Mouse (Mus musculus) myocyte (in vitro differentiated cells): Measurements from ENCODE around the gene Tmem189. TPM values are rescaled to one million over a fixed set of nuclear protein-coding genes. Genes with fewer than 3 reads are reported as not detected.
A peak's percentile ranks its signal among the peaks of the same experiment; 100 is the strongest.

ENCODE experiments used
- H3K27me3 ChIP-seq: one replicate; pipeline ENCODE4 v1.6.1; 2011; ENCODE audit not compliant: control insufficient read depth, insufficient read depth, insufficient read length
- H3K36me3 ChIP-seq: one replicate; pipeline ENCODE4 v1.6.1; 2011; ENCODE audit not compliant: control insufficient read depth, insufficient read depth
- H3K4me2 ChIP-seq: one replicate; pipeline ENCODE4 v1.6.1; 2011; ENCODE audit warnings: low read depth, control low read depth
- H3K4me3 ChIP-seq: one replicate; pipeline ENCODE4 v1.5.1; 2011; ENCODE audit warnings: mild to moderate bottlenecking, control low read depth, moderate library complexity
- H3K79me2 ChIP-seq: one replicate; pipeline ENCODE4 v1.6.1; 2011; ENCODE audit not compliant: control insufficient read depth, insufficient read depth
- H3ac ChIP-seq: one replicate; pipeline ENCODE4 v1.6.1; 2011; ENCODE audit not compliant: control insufficient read depth, insufficient read length
- CEBPB ChIP-seq: IDR thresholded peaks from 2 replicates; pipeline ENCODE4 v1.6.1; 2011; ENCODE audit warnings: mild to moderate bottlenecking, moderate library complexity; ENCODE audit not compliant: poor library complexity, insufficient read depth, severe bottlenecking
- E2F4 ChIP-seq: IDR thresholded peaks from one replicate; pipeline ENCODE4 v1.6.1; 2011; ENCODE audit warnings: mild to moderate bottlenecking, control low read depth, moderate library complexity; ENCODE audit not compliant: insufficient read depth
- MAX ChIP-seq: IDR thresholded peaks from one replicate; pipeline ENCODE4 v1.6.1; 2011; ENCODE audit warnings: low read depth, mild to moderate bottlenecking, control low read depth
- MYOD1 ChIP-seq, 3 experiments: IDR thresholded peaks; one replicate each; pipeline ENCODE4 v1.6.1; 2011; ENCODE audit warnings: control low read depth in 2 of 3, low read depth in 2 of 3, mild to moderate bottlenecking in 2 of 3, moderate library complexity in 1 of 3; ENCODE audit not compliant: insufficient read length in 2 of 3, control insufficient read depth in 1 of 3
- MYOG ChIP-seq, 3 experiments: IDR thresholded peaks; one replicate each; pipeline ENCODE4 v1.6.1; 2011; ENCODE audit warnings: control low read depth in 2 of 3, low read depth in 2 of 3, mild to moderate bottlenecking in 2 of 3; ENCODE audit not compliant: insufficient read length in 2 of 3, control insufficient read depth in 1 of 3, insufficient read depth in 1 of 3
- POLR2A ChIP-seq: IDR thresholded peaks from one replicate; pipeline ENCODE4 v1.6.1; 2011; ENCODE audit warnings: low read depth, mild to moderate bottlenecking, control low read depth, moderate library complexity; ENCODE audit not compliant: insufficient read length
- POLR2AphosphoS2 ChIP-seq: IDR thresholded peaks from one replicate; pipeline ENCODE4 v1.6.1; 2011; ENCODE audit warnings: low read depth, control low read depth; ENCODE audit not compliant: insufficient read length
- REST ChIP-seq: IDR thresholded peaks from one replicate; pipeline ENCODE4 v1.6.1; 2011; ENCODE audit warnings: mild to moderate bottlenecking, control low read depth, moderate library complexity; ENCODE audit not compliant: insufficient read depth, insufficient read length
- SRF ChIP-seq: IDR thresholded peaks from one replicate; pipeline ENCODE4 v1.6.1; 2011; ENCODE audit warnings: low read depth; ENCODE audit not compliant: control insufficient read depth, insufficient read length
- TCF12 ChIP-seq: IDR thresholded peaks from one replicate; pipeline ENCODE4 v1.6.1; 2011; ENCODE audit warnings: mild to moderate bottlenecking, control low read depth; ENCODE audit not compliant: poor library complexity, insufficient read depth, severe bottlenecking
- TCF3 ChIP-seq: IDR thresholded peaks from one replicate; pipeline ENCODE4 v1.6.1; 2011; ENCODE audit warnings: low read depth, control low read depth; ENCODE audit not compliant: insufficient read length
- USF1 ChIP-seq: IDR thresholded peaks from one replicate; pipeline ENCODE4 v1.6.1; 2011; ENCODE audit warnings: low read depth, mild to moderate bottlenecking, control low read depth, moderate library complexity
- polyA plus RNA-seq: library from polyadenylated mRNA; unstranded; fragments of >200 nt; fragmentation: generic; extraction: Trizol; gene quantifications from one replicate; pipeline ENCODE4 v1.2.1, GENCODE M21; 2012; ENCODE audit warnings: missing spikeins

Tmem189 gene
- polyA plus RNA-seq, 1 experiment, result 91.9 TPM

GRCm38 (mm10) chr2:167629665-167630209 is 59.9 kb downstream of the Tmem189 start:
- H3K27me3 ChIP-seq, result no peaks in the 10 kb centered on the region
- H3K4me2 ChIP-seq, result peak overlapping the region; percentile 96
- H3K36me3 ChIP-seq, result peaks cover 8% of the 10 kb centered on the region
- H3ac ChIP-seq, result no peak overlapping the region
- TF ChIP-seq SRF, result no peak
- TF ChIP-seq POLR2AphosphoS2, result no peak
- TF ChIP-seq MAX, result no peak
- no peak for TF ChIP-seq TCF3
- no peak for TF ChIP-seq MYOD1 (IDR thresholded peaks at IDR 0.05; ENCODE audit: control insufficient read depth in 1 of 3, insufficient read length in 2 of 3, low read depth in 2 of 3)
- no peak for TF ChIP-seq REST
- TF ChIP-seq MYOG (IDR thresholded peaks at IDR 0.05; ENCODE audit: control insufficient read depth in 1 of 3, insufficient read depth in 1 of 3, insufficient read length in 2 of 3, low read depth in 2 of 3), result no peak
- no peak for TF ChIP-seq TCF12
- no peak for TF ChIP-seq E2F4
- no peak for TF ChIP-seq USF1
- TF ChIP-seq POLR2A, result no peak
- H3K79me2 ChIP-seq, result peaks cover 67% of the 10 kb centered on the region
- H3K4me3 ChIP-seq, result peak overlapping the region; percentile 49

GRCm38 (mm10) chr2:167628872-167629271 is 60.8 kb downstream of the Tmem189 start:
- Histone ChIP-seq H3K27me3 (no peaks in the 10 kb centered on the region), H3K79me2 (peaks cover 73% of the 10 kb centered on the region), H3K36me3 (peaks cover 8% of the 10 kb centered on the region), H3ac (no peak overlapping the region), H3K4me3 (no peak overlapping the region), H3K4me2 (peak overlapping the region; percentile 96)
- TF ChIP-seq USF1 (no peak), CEBPB (no peak), MAX (no peak), REST (no peak), MYOG (IDR thresholded peaks at IDR 0.05; ENCODE audit: control insufficient read depth in 1 of 3, insufficient read depth in 1 of 3, insufficient read length in 2 of 3, low read depth in 2 of 3) (peak in 1 of 3 experiments; percentile 50), TCF12 (no peak), POLR2AphosphoS2 (peak; percentile 15), POLR2A (no peak), E2F4 (no peak), MYOD1 (IDR thresholded peaks at IDR 0.05; ENCODE audit: control insufficient read depth in 1 of 3, insufficient read length in 2 of 3, low read depth in 2 of 3) (peak in 1 of 3 experiments; percentile 25), SRF (no peak), TCF3 (no peak)

DNA sequence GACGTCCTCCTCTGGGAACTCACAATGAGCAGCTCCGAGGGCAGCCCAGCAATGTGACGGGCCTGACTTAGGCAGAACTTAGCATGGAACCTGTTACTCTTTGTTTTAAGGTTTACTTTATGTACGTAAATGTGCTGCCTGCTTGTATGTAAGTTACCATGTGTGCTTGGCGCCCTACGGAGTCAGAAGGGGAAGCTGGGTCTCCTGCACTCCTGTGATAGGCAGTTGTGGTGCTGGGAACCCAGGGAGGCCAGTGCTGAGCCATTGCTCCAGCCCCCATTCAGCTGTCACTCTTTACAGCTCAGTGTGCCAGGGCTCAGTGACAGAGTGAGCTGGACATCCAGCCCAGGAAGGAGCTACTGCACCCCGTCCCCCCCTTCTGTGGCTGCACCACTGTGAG is 62.6 kb downstream of the Tmem189 start:
- H3K36me3 ChIP-seq, result peaks cover 8% of the 10 kb centered on the region
- no peak overlapping the region for H3K4me3 ChIP-seq
- TF ChIP-seq REST, result no peak
- TF ChIP-seq SRF, result no peak
- no peak for TF ChIP-seq TCF12
- TF ChIP-seq POLR2A, result no peak
- no peak for TF ChIP-seq MAX
- no peak for TF ChIP-seq USF1
- TF ChIP-seq CEBPB, result no peak
- TF ChIP-seq MYOD1 (IDR thresholded peaks at IDR 0.05; ENCODE audit: control insufficient read depth in 1 of 3, insufficient read length in 2 of 3, low read depth in 2 of 3), result no peak
- no peak for TF ChIP-seq POLR2AphosphoS2
- TF ChIP-seq MYOG (IDR thresholded peaks at IDR 0.05; ENCODE audit: control insufficient read depth in 1 of 3, insufficient read depth in 1 of 3, insufficient read length in 2 of 3, low read depth in 2 of 3), result no peak
- TF ChIP-seq E2F4, result no peak
- no peak for TF ChIP-seq TCF3
- peaks cover 91% of the 10 kb centered on the region for H3K79me2 ChIP-seq
- H3K27me3 ChIP-seq, result no peaks in the 10 kb centered on the region
- H3K4me2 ChIP-seq, result no peak overlapping the region
- H3ac ChIP-seq, result no peak overlapping the region

- TF ChIP-seq MYOD1 (IDR thresholded peaks at IDR 0.05; ENCODE audit: control insufficient read depth in 1 of 3, insufficient read length in 2 of 3, low read depth in 2 of 3) (no peak), E2F4 (no peak), CEBPB (no peak), SRF (no peak), USF1 (no peak), TCF3 (no peak), TCF12 (no peak), MYOG (IDR thresholded peaks at IDR 0.05; ENCODE audit: control insufficient read depth in 1 of 3, insufficient read depth in 1 of 3, insufficient read length in 2 of 3, low read depth in 2 of 3) (no peak), MAX (no peak), REST (no peak), POLR2AphosphoS2 (no peak), POLR2A (no peak)
- Histone ChIP-seq H3K79me2 (peaks cover 97% of the 10 kb centered on the region), H3K27me3 (no peaks in the 10 kb centered on the region), H3K4me3 (no peak overlapping the region), H3K36me3 (peaks cover 8% of the 10 kb centered on the region), H3K4me2 (no peak overlapping the region), H3ac (no peak overlapping the region)
Measured at GRCm38 (mm10) chr2:167625670-167626069, 64.0 kb downstream of the Tmem189 start.
